Mouse (Mus musculus): Measurements from ENCODE around the gene Olfr968. TPM values are rescaled to one million over a fixed set of nuclear protein-coding genes. Genes with fewer than 3 reads are reported as not detected.

The Olfr968 gene
- polyA plus RNA-seq (2012; rRNA removed), result not detected in 2 replicates

DNA sequence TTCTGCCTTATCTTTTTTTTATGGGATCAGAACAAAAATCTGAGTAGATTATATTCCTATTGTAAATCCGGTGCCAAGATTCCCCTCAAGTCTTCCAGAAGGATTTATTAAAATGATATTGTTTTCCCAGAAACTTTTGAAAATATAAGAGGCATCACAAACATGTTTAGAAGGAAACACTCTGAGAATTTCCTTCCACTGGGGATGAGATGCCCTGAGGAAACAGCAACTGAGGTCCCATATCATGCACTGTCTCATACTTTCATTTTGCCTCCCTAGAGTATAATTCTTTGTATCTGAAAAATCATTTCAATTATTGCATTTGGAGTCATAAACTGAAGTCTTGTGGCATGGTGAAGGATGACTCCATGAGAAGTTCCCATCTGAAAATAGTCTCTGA is at the start of gene Olfr968:
Olfr968 (minus strand) TSS at position 101 of the 400 bp plus-strand sequence.

DNA sequence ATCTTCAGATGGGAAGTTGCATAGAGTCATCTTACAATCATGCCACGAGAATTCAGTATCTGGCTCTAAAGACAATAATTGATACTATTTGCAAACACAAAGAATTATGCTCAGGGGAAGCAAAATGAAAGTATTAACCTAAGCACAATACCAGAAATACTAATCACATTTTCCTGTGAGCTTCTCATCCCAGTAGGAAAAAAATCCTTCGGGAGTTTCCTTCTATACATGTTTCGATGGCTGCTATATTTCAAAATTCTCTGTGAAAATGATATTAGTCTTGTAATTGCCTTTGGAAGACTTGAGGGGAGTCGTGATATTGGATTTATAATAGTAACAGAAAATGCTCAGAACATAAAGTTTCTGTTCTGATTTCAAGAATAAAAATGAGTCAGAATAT is 25.5 kb upstream of the Olfr968 start, which contains the start of gene Olfr970:
Olfr970 (plus strand) TSS at position 301 of the 400 bp plus-strand sequence.

DNA sequence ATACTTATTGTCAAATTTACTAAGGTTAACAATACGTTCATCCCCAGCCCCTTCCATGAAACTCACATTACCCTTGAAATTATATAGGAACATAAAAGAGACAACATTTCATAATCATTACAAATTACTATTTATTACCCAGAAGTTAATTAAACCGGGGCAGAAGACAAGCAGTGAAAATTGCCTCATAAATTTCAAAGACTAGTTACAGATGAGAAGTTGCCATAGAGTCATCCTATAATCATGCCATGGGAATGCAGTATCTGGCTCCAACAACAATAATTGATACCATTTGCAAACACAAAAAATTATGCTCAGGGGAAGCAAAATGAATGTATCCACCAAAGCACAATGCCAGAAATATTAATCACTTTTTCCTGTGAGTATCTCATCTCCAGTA is 7.5 kb upstream of the Olfr968 start, which contains the start of gene Olfr969:
Olfr969 (plus strand) TSS at position 388 of the 400 bp plus-strand sequence.

DNA sequence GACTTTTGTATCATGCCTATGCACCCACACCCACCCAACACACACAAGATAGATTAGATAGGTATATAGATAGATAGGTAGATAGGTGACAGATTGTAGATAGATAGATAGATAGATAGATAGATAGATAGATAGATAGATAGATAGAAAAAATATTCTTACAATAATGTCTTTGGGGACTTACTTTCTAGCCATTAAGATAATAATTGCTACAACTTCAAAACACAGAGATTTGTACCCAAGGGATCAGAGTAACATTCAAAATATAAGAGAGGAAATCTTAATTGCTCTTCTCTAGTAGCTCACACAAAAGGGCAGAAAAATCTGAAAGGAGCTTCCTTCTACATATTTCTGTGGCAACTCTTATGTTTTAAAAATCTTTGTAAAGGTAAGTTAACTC is 37.1 kb downstream of the Olfr968 start, which contains the start of gene Olfr967:
Olfr967 (plus strand) TSS at position 301 of the 400 bp plus-strand sequence.

DNA sequence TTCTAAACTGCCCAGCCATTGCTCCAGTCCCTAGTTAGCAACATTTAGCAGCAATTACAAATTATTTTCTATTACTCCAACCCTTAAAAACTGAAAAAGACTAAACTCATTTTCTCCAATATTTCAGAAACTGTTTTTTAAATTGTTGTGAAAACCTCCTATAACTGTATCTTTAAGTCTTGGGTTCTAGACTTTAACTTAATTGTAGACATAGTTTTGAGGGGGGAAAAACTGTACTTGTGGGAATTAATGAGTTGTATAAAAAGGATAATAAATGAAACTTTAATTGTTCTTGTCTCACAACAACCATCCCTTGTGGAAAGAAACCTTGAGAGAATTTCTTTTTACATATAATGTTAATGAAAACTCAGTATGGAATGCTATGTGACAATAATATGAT is 52.4 kb downstream of the Olfr968 start, which contains the start of gene Olfr150:
Olfr150 (plus strand) TSS at position 301 of the 400 bp plus-strand sequence.

Other genes starting within 250 kb of the Olfr968 start
- gene Olfr958, start 229.2 kb downstream of the Olfr968 start, polyA plus RNA-seq (2012; rRNA removed), result not detected in 2 replicates
- gene Olfr959, start 207.7 kb downstream of the Olfr968 start, polyA plus RNA-seq (2012; rRNA removed), result 0.03 TPM in 1 of 2 replicates, not detected in the other
- 53.4 and 77.5 TPM in 2 replicates for gene AW551984, start 178.8 kb downstream of the Olfr968 start, polyA plus RNA-seq (2012; rRNA removed)
- gene Olfr148, start 172.6 kb downstream of the Olfr968 start, polyA plus RNA-seq (2012; rRNA removed), result not detected in 2 replicates
- gene Olfr960, start 161.9 kb downstream of the Olfr968 start, polyA plus RNA-seq (2012; rRNA removed), result not detected in 2 replicates
- gene Olfr961, start 138.2 kb downstream of the Olfr968 start, polyA plus RNA-seq (2012; rRNA removed), result not detected in 2 replicates
- not detected in 2 replicates for gene Olfr963, start 116.0 kb downstream of the Olfr968 start, polyA plus RNA-seq (2012; rRNA removed)
- gene Olfr149, start 76.1 kb downstream of the Olfr968 start, polyA plus RNA-seq (2012; rRNA removed), result not detected in 2 replicates
- not detected in 2 replicates for gene Olfr965, start 71.9 kb downstream of the Olfr968 start, polyA plus RNA-seq (2012; rRNA removed)
- not detected in 2 replicates for gene Olfr150, start 52.3 kb downstream of the Olfr968 start, polyA plus RNA-seq (2012; rRNA removed)
- gene Olfr967, start 37.0 kb downstream of the Olfr968 start, polyA plus RNA-seq (2012; rRNA removed), result not detected in 2 replicates
- not detected in 2 replicates for gene Olfr969, start 7.7 kb upstream of the Olfr968 start, polyA plus RNA-seq (2012; rRNA removed)
- gene Olfr970, start 25.6 kb upstream of the Olfr968 start, polyA plus RNA-seq (2012; rRNA removed), result not detected in 2 replicates
- gene Olfr971, start 53.6 kb upstream of the Olfr968 start, polyA plus RNA-seq (2012; rRNA removed), result not detected in 2 replicates
- not detected in 2 replicates for gene Olfr972, start 83.2 kb upstream of the Olfr968 start, polyA plus RNA-seq (2012; rRNA removed)
- gene Olfr229, start 124.1 kb upstream of the Olfr968 start, polyA plus RNA-seq (2012; rRNA removed), result not detected in 2 replicates
- gene Olfr974, start 154.2 kb upstream of the Olfr968 start, polyA plus RNA-seq (2012; rRNA removed), result not detected in 2 replicates
- gene Olfr975, start 168.8 kb upstream of the Olfr968 start, polyA plus RNA-seq (2012; rRNA removed), result 0.03 and 0.05 TPM in 2 replicates
- gene Olfr976, start 177.9 kb upstream of the Olfr968 start, polyA plus RNA-seq (2012; rRNA removed), result not detected in 2 replicates
- not detected in 2 replicates for gene Olfr978, start 208.9 kb upstream of the Olfr968 start, polyA plus RNA-seq (2012; rRNA removed)
- gene Olfr979, start 220.2 kb upstream of the Olfr968 start, polyA plus RNA-seq (2012; rRNA removed), result not detected in 2 replicates
- not detected in 2 replicates for gene Olfr980, start 226.3 kb upstream of the Olfr968 start, polyA plus RNA-seq (2012; rRNA removed)
- not detected in 2 replicates for gene Olfr981, start 238.2 kb upstream of the Olfr968 start, polyA plus RNA-seq (2012; rRNA removed)